Mouse (Mus musculus) heart, adult 2 months (tissue): ENCODE data around the gene Kcnk10. TPM values are rescaled to one million over a fixed set of nuclear protein-coding genes. Genes with fewer than 3 reads are reported as not detected.

Source experiments
- DNase-seq, 2 experiments: peaks; one replicate each; pipeline ENCODE4 v3.0.0; 2021
- H3K27ac ChIP-seq: fragments of 200-600 bp; 2 replicates; pipeline ENCODE4 v1.8.1; 2022
- H3K27me3 ChIP-seq: fragments of 200-500 bp; 2 replicates; pipeline ENCODE4 v1.6.1; 2012; ENCODE audit warnings: mild to moderate bottlenecking, low read length, inconsistent platforms, mixed read lengths; ENCODE audit not compliant: control insufficient read depth, insufficient read depth
- H3K36me3 ChIP-seq: fragments of 200-500 bp; 2 replicates; pipeline ENCODE4 v1.6.1; 2012; ENCODE audit warnings: low read length, inconsistent platforms; ENCODE audit not compliant: control insufficient read depth, insufficient read depth
- H3K4me1 ChIP-seq: fragments of 200-500 bp; 2 replicates; pipeline ENCODE4 v1.6.1; 2011; ENCODE audit warnings: low read length; ENCODE audit not compliant: control insufficient read depth, insufficient read depth
- H3K4me3 ChIP-seq: fragments of 200-600 bp; 2 replicates; pipeline ENCODE4 v1.8.1; 2022
- H3K79me2 ChIP-seq: fragments of 200-500 bp; replicated peaks from 2 replicates; pipeline ENCODE4 v1.6.1; 2012; ENCODE audit warnings: mild to moderate bottlenecking, inconsistent platforms, low read length, moderate library complexity, mixed read lengths; ENCODE audit not compliant: control insufficient read depth, insufficient read depth
- H3K9ac ChIP-seq: fragments of 200-500 bp; 2 replicates; pipeline ENCODE4 v1.6.1; 2012; ENCODE audit warnings: low read depth, mild to moderate bottlenecking, control low read depth, inconsistent platforms, low read length, mixed read lengths
- CTCF ChIP-seq: fragments of 200-600 bp; IDR thresholded peaks from 2 replicates; pipeline ENCODE4 v1.8.1; 2022; ENCODE audit warnings: antibody characterized with exemption, mild to moderate bottlenecking, moderate library complexity
- EP300 ChIP-seq: fragments of 200-500 bp; IDR thresholded peaks from 2 replicates; pipeline ENCODE4 v1.6.1; 2011; ENCODE audit warnings: low read depth, low read length, control low read depth; ENCODE audit not compliant: insufficient read depth
- POLR2A ChIP-seq: fragments of 200-500 bp; IDR thresholded peaks from 2 replicates; pipeline ENCODE4 v1.6.1; 2011; ENCODE audit warnings: mild to moderate bottlenecking, low read depth, low read length, control low read depth; ENCODE audit not compliant: insufficient read depth
- WGBS: fragments of 180-500 bp; shearing (Covaris S2); methylation state at CpG from one replicate; pipeline ENCODE4 v1.1.7; 2018; 5-methylcytosine and 5-hydroxymethylcytosine counted together
- intact Hi-C: fragments of 180-260 bp; cut with DNase I; formaldehyde crosslinking; loops from one replicate; pipeline ENCODE4 v1.15.1; 2025
- polyA plus RNA-seq: library from polyadenylated mRNA; depleted of rRNA; stranded (reverse); fragments of >200 nt; gene quantifications from 2 replicates; pipeline ENCODE4 v1.2.3, GENCODE M21; 2012
- total RNA-seq, 2 experiments: library from RNA; stranded (reverse); gene quantifications; 2 replicates each; pipeline ENCODE4 v1.2.3; 2021

The Kcnk10 gene
- total and polyA plus RNA-seq, 3 experiments, result 0.16 TPM; not detected in 2

GRCm38 (mm10) chr12:98548141-98548540, 30.0 kb downstream of the Kcnk10 start:
- no peak for DNase-seq
- Histone ChIP-seq H3K4me3 (no peak overlapping the region), H3K79me2 (no peaks in the 10 kb centered on the region), H3K36me3 (no peaks in the 10 kb centered on the region), H3K4me1 (no peaks in the 10 kb centered on the region), H3K27me3 (peaks cover 1% of the 10 kb centered on the region; the same call in 1 of the 2 replicates), H3K27ac (no peak overlapping the region), H3K9ac (no peak overlapping the region)
- TF ChIP-seq POLR2A (no peak), CTCF (no peak), EP300 (no peak)
- intact Hi-C loops, result no loop called here
- 79% methylated on average over 9 of the region's 9 CpGs for WGBS

GRCm38 (mm10) chr12:98545875-98546274, 32.2 kb downstream of the Kcnk10 start:
- Histone ChIP-seq H3K4me3 (no peak overlapping the region), H3K36me3 (no peaks in the 10 kb centered on the region), H3K79me2 (no peaks in the 10 kb centered on the region), H3K27me3 (peaks cover 1% of the 10 kb centered on the region; the same call in 1 of the 2 replicates), H3K9ac (no peak overlapping the region), H3K27ac (no peak overlapping the region), H3K4me1 (no peaks in the 10 kb centered on the region)
- intact Hi-C loops, result no loop called here
- WGBS, result 85% methylated on average over 2 of the region's 2 CpGs
- TF ChIP-seq CTCF (no peak), POLR2A (no peak), EP300 (no peak)
- no peak for DNase-seq

GRCm38 (mm10) chr12:98545251-98545560, 32.9 kb downstream of the Kcnk10 start:
- TF ChIP-seq CTCF, result no peak
- TF ChIP-seq EP300, result no peak
- no peak for TF ChIP-seq POLR2A
- intact Hi-C loops, result no loop called here
- no peak for DNase-seq
- Histone ChIP-seq H3K79me2 (no peaks in the 10 kb centered on the region), H3K36me3 (no peaks in the 10 kb centered on the region), H3K4me1 (no peaks in the 10 kb centered on the region), H3K4me3 (no peak overlapping the region), H3K27ac (no peak overlapping the region), H3K9ac (no peak overlapping the region), H3K27me3 (peaks cover 1% of the 10 kb centered on the region; the same call in 1 of the 2 replicates)
- 74% methylated on average over 4 of the region's 4 CpGs for WGBS

GRCm38 (mm10) chr12:98544545-98545250, 33.4 kb downstream of the Kcnk10 start:
- Histone ChIP-seq H3K4me1 (no peaks in the 10 kb centered on the region), H3K9ac (no peak overlapping the region), H3K79me2 (no peaks in the 10 kb centered on the region), H3K27me3 (peaks cover 1% of the 10 kb centered on the region; the same call in 1 of the 2 replicates), H3K36me3 (no peaks in the 10 kb centered on the region), H3K4me3 (no peak overlapping the region), H3K27ac (no peak overlapping the region)
- WGBS, result 78% methylated on average over 9 of the region's 9 CpGs
- TF ChIP-seq POLR2A (no peak), CTCF (no peak), EP300 (no peak)
- DNase-seq, result no peak
- intact Hi-C loops, result no loop called here

- no peaks in the 10 kb centered on the region for H3K79me2 ChIP-seq
- WGBS, result 68% methylated on average over 5 of the region's 5 CpGs
- intact Hi-C loops, result no loop called here
Observed at GRCm38 (mm10) chr12:98536760-98537159, 41.4 kb downstream of the Kcnk10 start.

GRCm38 (mm10) chr12:98536036-98536435, 42.1 kb downstream of the Kcnk10 start:
- H3K27me3 ChIP-seq, result no peaks in the 10 kb centered on the region
- H3K79me2 ChIP-seq, result no peaks in the 10 kb centered on the region
- no peak overlapping the region for H3K27ac ChIP-seq
- no peaks in the 10 kb centered on the region for H3K4me1 ChIP-seq
- H3K36me3 ChIP-seq, result no peaks in the 10 kb centered on the region
- no peak for TF ChIP-seq CTCF
- no peak for TF ChIP-seq EP300
- TF ChIP-seq POLR2A, result no peak
- H3K9ac ChIP-seq, result no peak overlapping the region
- no peak overlapping the region for H3K4me3 ChIP-seq
- WGBS, result 76% methylated on average over 6 of the region's 6 CpGs
- DNase-seq, result no peak
- intact Hi-C loops, result no loop called here

More at GRCm38 (mm10) chr12:98536760-98537159, 41.4 kb downstream of the Kcnk10 start:
- Histone ChIP-seq H3K27me3 (no peaks in the 10 kb centered on the region), H3K4me1 (no peaks in the 10 kb centered on the region), H3K27ac (no peak overlapping the region), H3K4me3 (no peak overlapping the region), H3K9ac (no peak overlapping the region), H3K36me3 (no peaks in the 10 kb centered on the region)
- no peak for DNase-seq
- TF ChIP-seq POLR2A, result no peak
- TF ChIP-seq CTCF, result no peak
- TF ChIP-seq EP300, result no peak
